Mouse (Mus musculus) kidney, adult 2 months (tissue): Measurements from ENCODE around the gene Flvcr1.

Source experiments
- CTCF ChIP-seq: fragments of 200-500 bp; conservative IDR thresholded peaks from 2 replicates; pipeline ENCODE4 v1.5.1; 2011; ENCODE audit warnings: low read depth, mild to moderate bottlenecking, control low read depth, low read length, moderate library complexity, mixed read lengths; ENCODE audit not compliant: insufficient read depth, insufficient read length
- POLR2A ChIP-seq: fragments of 200-500 bp; IDR thresholded peaks from one replicate; pipeline ENCODE4 v1.6.1; 2011; ENCODE audit warnings: low read depth, low read length, control low read depth

- TF ChIP-seq POLR2A (no peak), CTCF (no peak)
These were observed 5.6 kb downstream of the Flvcr1 start for GRCm38 (mm10) chr1:191020217-191020924.
